29 mouse cellular contexts compared by ENCODE assay signal in the genomic region with DNA sequence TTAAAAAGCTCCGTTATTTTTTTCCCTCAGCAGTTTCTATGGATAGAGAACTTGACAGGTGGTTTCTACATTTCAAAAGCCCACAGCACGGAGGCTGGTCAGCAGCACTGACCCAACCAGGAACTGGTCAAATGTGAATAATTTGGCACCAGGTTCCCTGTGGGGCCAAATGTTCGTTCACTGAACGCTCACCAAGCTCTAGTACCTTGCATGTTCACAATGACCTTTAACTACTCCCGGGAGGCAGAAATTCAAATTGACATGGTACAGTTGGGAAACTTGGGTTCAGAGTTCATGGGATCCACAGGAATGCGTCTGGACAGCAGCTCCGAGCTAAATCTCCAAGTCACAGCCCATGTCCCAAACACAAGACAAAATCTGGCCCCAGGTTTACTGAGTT. TPM values are rescaled to one million over a fixed set of nuclear protein-coding genes. Genes with fewer than 3 reads are reported as not detected.
DNase-seq lines count a peak whose midpoint lies in the region; ATAC-seq and TF ChIP-seq lines count a peak whose summit lies in the region.
"Had no signal": no experiment of that assay in that cellular context is flagged by ENCODE, and none has a peak within 500 bp of the region (broad histone marks: within the 10 kb centered on the region; RNA-seq: fewer than 3 reads in every experiment).

No protein-coding gene starts in this region.

- H3K4me3 ChIP-seq in liver, adult 2 months (ENCODE audit: insufficient read depth, low read depth, low read length), result no peak overlapping the region
- H3K4me3 ChIP-seq in kidney, adult 2 months (ENCODE audit: insufficient read depth, low read depth, low read length), result no peak overlapping the region
- no peak overlapping the region for H3K4me3 ChIP-seq in kidney, embryonic 15.5 days (replicated peaks)
- H3K4me3 ChIP-seq in layer of hippocampus, adult 2 months, result no peak overlapping the region
- H3K4me3 ChIP-seq: embryonic facial prominence, embryonic 10.5 days; embryonic facial prominence, embryonic 15.5 days; forebrain, embryonic 13.5 days; hindbrain, embryonic 12.5 days; intestine, embryonic 15.5 days; limb, embryonic 13.5 days; liver, embryonic 15.5 days; neural tube, embryonic 12.5 days; stomach, embryonic 15.5 days had no signal

- TF ChIP-seq CTCF in liver, adult 2 months (IDR thresholded peaks at IDR 0.05; ENCODE audit: low read depth, low read length), result no peak
- no peak for TF ChIP-seq CTCF in kidney, adult 2 months (conservative IDR thresholded peaks at IDR 0.05; ENCODE audit: insufficient read depth, insufficient read length, low read depth, low read length)
- TF ChIP-seq CTCF in layer of hippocampus, adult 2 months (conservative IDR thresholded peaks at IDR 0.05), result no peak

- H3K36me3 ChIP-seq in liver, adult 2 months (ENCODE audit: control insufficient read depth, insufficient read depth, low read length), result no peaks in the 10 kb centered on the region
- H3K36me3 ChIP-seq in kidney, adult 2 months (ENCODE audit: control insufficient read depth, insufficient read depth, low read length), result no peaks in the 10 kb centered on the region; the same call in 1 of the 2 replicates
- H3K36me3 ChIP-seq in kidney, embryonic 15.5 days, result no peaks in the 10 kb centered on the region
- H3K36me3 ChIP-seq: embryonic facial prominence, embryonic 10.5 days; embryonic facial prominence, embryonic 15.5 days; hindbrain, embryonic 12.5 days; intestine, embryonic 15.5 days; limb, embryonic 13.5 days; liver, embryonic 15.5 days; neural tube, embryonic 12.5 days; stomach, embryonic 15.5 days had no signal

- TF ChIP-seq POLR2A in liver, adult 2 months (IDR thresholded peaks at IDR 0.05; ENCODE audit: extremely low read depth, insufficient read depth, low read length), result no peak
- no peak for TF ChIP-seq POLR2A in kidney, adult 2 months (IDR thresholded peaks at IDR 0.05; ENCODE audit: low read depth, low read length)

- H3K4me1 ChIP-seq in liver, adult 2 months (ENCODE audit: control insufficient read depth, insufficient read depth, low read length), result no peaks in the 10 kb centered on the region; the same call in 1 of the 2 replicates
- peaks cover 26% of the 10 kb centered on the region; the same call in 1 of the 2 replicates for H3K4me1 ChIP-seq in kidney, adult 2 months (ENCODE audit: control insufficient read depth, insufficient read depth, low read length)
- H3K4me1 ChIP-seq in kidney, embryonic 15.5 days, result 0 out of 2 replicates have a peak, but pooled peaks cover 2% of the 10 kb centered on the region
- H3K4me1 ChIP-seq: embryonic facial prominence, embryonic 10.5 days; embryonic facial prominence, embryonic 15.5 days; forebrain, embryonic 13.5 days; hindbrain, embryonic 12.5 days; intestine, embryonic 15.5 days; limb, embryonic 13.5 days; neural tube, embryonic 12.5 days; stomach, embryonic 15.5 days had no signal

- H3K27me3 ChIP-seq in liver, adult 2 months (ENCODE audit: control insufficient read depth, insufficient read depth, low read length), result no peaks in the 10 kb centered on the region
- H3K27me3 ChIP-seq in kidney, adult 2 months (replicated peaks; ENCODE audit: control insufficient read depth, insufficient read depth, low read length), result no peaks in the 10 kb centered on the region
- H3K27me3 ChIP-seq in kidney, embryonic 15.5 days, result no peaks in the 10 kb centered on the region
- H3K27me3 ChIP-seq: embryonic facial prominence, embryonic 15.5 days; forebrain, embryonic 13.5 days; hindbrain, embryonic 12.5 days; intestine, embryonic 15.5 days; limb, embryonic 13.5 days; liver, embryonic 15.5 days; neural tube, embryonic 12.5 days; stomach, embryonic 15.5 days had no signal

- no peaks in the 10 kb centered on the region for H3K79me2 ChIP-seq in liver, adult 2 months (ENCODE audit: control insufficient read depth, insufficient read depth, low read length)

- 0 out of 2 replicates have a peak, but pooled peaks have one; percentile 43 for ATAC-seq in kidney, embryonic 15.5 days (replicated peaks; ENCODE audit: low FRiP score)
- ATAC-seq: CD4-positive, CD25-positive, alpha-beta regulatory T cell, adult 4 months; forebrain, embryonic 13.5 days; hindbrain, postnatal 0 days; intestine, embryonic 15.5 days; midbrain, embryonic 16.5 days had no signal

- WGBS in liver, adult 2 months, result 31% methylated on average over 7 of the region's 7 CpGs
- 28% methylated on average over 7 of the region's 7 CpGs for WGBS in kidney, adult 2 months
- 70% methylated on average over 7 of the region's 7 CpGs for WGBS in kidney, embryonic 15.5 days

- H3K4me2 ChIP-seq in kidney, embryonic 15.5 days, result no peak overlapping the region
- H3K4me2 ChIP-seq: embryonic facial prominence, embryonic 15.5 days; forebrain, embryonic 13.5 days; heart, embryonic 11.5 days; hindbrain, embryonic 12.5 days; intestine, embryonic 15.5 days; limb, embryonic 13.5 days; liver, embryonic 15.5 days; midbrain, embryonic 11.5 days; neural tube, embryonic 12.5 days; stomach, embryonic 15.5 days had no signal

- DNase-seq in liver, adult 2 months (ENCODE audit: extremely low read depth, low read depth, low spot score), result peak; percentile 91
- DNase-seq in liver, result no peak
- DNase-seq in kidney, adult 2 months, result peak; percentile 93
- DNase-seq in kidney, postnatal 25 days, result peak; percentile 64 to 83
- DNase-seq in layer of hippocampus, adult 2 months (ENCODE audit: low spot score in 2 of 2), result no peak
- DNase-seq in right cerebral cortex, postnatal 4 days, result no peak
- DNase-seq: cerebellum, adult 8-10 months; cerebellum, postnatal 25 days; gastrocnemius, postnatal 14 days; heart, postnatal 36 days; lung, postnatal 36 days; right cerebral cortex, postnatal 14 days had no signal

- no peak overlapping the region for H3K9ac ChIP-seq in liver, adult 2 months (ENCODE audit: low read depth, low read length)
- no peak overlapping the region for H3K9ac ChIP-seq in kidney, embryonic 15.5 days
- H3K9ac ChIP-seq: embryonic facial prominence, embryonic 15.5 days; forebrain, embryonic 13.5 days; hindbrain, embryonic 12.5 days; intestine, embryonic 15.5 days; limb, embryonic 13.5 days; liver, embryonic 15.5 days; neural tube, embryonic 12.5 days; stomach, embryonic 15.5 days had no signal

- H3K27ac ChIP-seq in liver, adult 2 months (replicated peaks; ENCODE audit: insufficient read depth, low read depth, low read length), result no peak overlapping the region
- peak overlapping the region; percentile 69 for H3K27ac ChIP-seq in kidney, adult 2 months (ENCODE audit: insufficient read depth, low read depth, low read length)
- no peak overlapping the region for H3K27ac ChIP-seq in kidney, embryonic 15.5 days
- no peak overlapping the region for H3K27ac ChIP-seq in layer of hippocampus, adult 2 months
- H3K27ac ChIP-seq: embryonic facial prominence, embryonic 10.5 days; embryonic facial prominence, embryonic 15.5 days; forebrain, embryonic 13.5 days; hindbrain, embryonic 12.5 days; hindbrain, postnatal 0 days; intestine, embryonic 15.5 days; limb, embryonic 13.5 days; liver, embryonic 15.5 days; neural tube, embryonic 12.5 days; stomach, embryonic 15.5 days had no signal

- H3K9me3 ChIP-seq in kidney, embryonic 15.5 days (replicated peaks), result no peaks in the 10 kb centered on the region
- H3K9me3 ChIP-seq: embryonic facial prominence, embryonic 10.5 days; embryonic facial prominence, embryonic 15.5 days; forebrain, embryonic 13.5 days; hindbrain, embryonic 12.5 days; intestine, embryonic 15.5 days; limb, embryonic 13.5 days; liver, embryonic 15.5 days; neural tube, embryonic 12.5 days; stomach, embryonic 15.5 days had no signal

RNA-seq across cellular contexts. Expression of gene Lrp2, which starts 19.6 kb away (rescaled TPM):
- total RNA-seq in liver, adult 2 months (2014; rRNA removed), result 0.09 and 0.20 TPM in 2 replicates
- polyA plus RNA-seq in liver, adult 2 months (2012; rRNA removed), result 0.02 and 0.04 TPM in 2 replicates
- 283 and 389 TPM in 2 replicates for polyA plus RNA-seq in kidney, adult 2 months (2012; rRNA removed)
- 14.6 and 15.0 TPM in 2 replicates for polyA plus RNA-seq in kidney, embryonic 15.5 days (2015; fragmentation: Nextera tagmentation; extraction: Ambion mirVana)
- total RNA-seq in layer of hippocampus, adult 2 months (2021), result 1 to 10 TPM in 1 of 2 experiments, under 1 TPM in 1; 0.59 to 1.0 TPM
- total RNA-seq: gastrocnemius, postnatal 14 days; granulocyte monocyte progenitor cell, adult 5-6 weeks; megakaryocyte, adult 5-6 weeks had no signal

Comparison
In these comparisons a context has a peak if more than half of its experiments do, and no peak if none do; other contexts are left out.
1. DNase-seq: peak in liver, adult 2 months (single experiment), kidney, adult 2 months (single experiment) and kidney, postnatal 25 days (2 of 2); none in liver (single experiment), layer of hippocampus, adult 2 months (0 of 2) and right cerebral cortex, postnatal 4 days (single experiment).
2. RNA of gene Lrp2, which starts 19.6 kb away (polyA plus RNA-seq): 283 to 389 TPM in kidney, adult 2 months; 14.6 to 15.0 TPM in kidney, embryonic 15.5 days and 0.02 to 0.04 TPM in liver, adult 2 months; every median in the first group is over 10 times any median in the second.